Mouse (Mus musculus) embryonic facial prominence, embryonic 12.5 days (tissue): ENCODE measurements around the gene Amy1. TPM values are rescaled to one million over a fixed set of nuclear protein-coding genes. Genes with fewer than 3 reads are reported as not detected.
"Not testable (repeated sequence)": the region's sequence is repeated elsewhere in the genome, so short reads cannot be mapped to it uniquely, and the experiment has no call there.

ENCODE experiments used
- ATAC-seq: fragments of 200-750 bp; cut with Nextera tagmentation; 2 replicates; pipeline ENCODE4 v1.8.0; 2017; ENCODE audit not compliant: insufficient number of reproducible peaks, insufficient read depth, low FRiP score, low TSS enrichment
- H3K27ac ChIP-seq: fragments of 300-500 bp; sonication (generic); 2 replicates; pipeline ENCODE4 v1.5.1; 2016; ENCODE audit warnings: mild to moderate bottlenecking
- H3K27me3 ChIP-seq: fragments of 300-500 bp; sonication (generic); 2 replicates; pipeline ENCODE4 v1.6.1; 2016; ENCODE audit warnings: mild to moderate bottlenecking, moderate library complexity
- H3K36me3 ChIP-seq: fragments of 300-500 bp; sonication (generic); 2 replicates; pipeline ENCODE4 v1.6.1; 2016; ENCODE audit warnings: mild to moderate bottlenecking
- H3K4me1 ChIP-seq: fragments of 300-500 bp; sonication (generic); 2 replicates; pipeline ENCODE4 v1.6.1; 2016
- H3K4me2 ChIP-seq: fragments of 300-500 bp; sonication (generic); replicated peaks from 2 replicates; pipeline ENCODE4 v1.6.1; 2016; ENCODE audit warnings: mild to moderate bottlenecking, moderate library complexity
- H3K4me3 ChIP-seq: fragments of 300-500 bp; sonication (generic); 2 replicates; pipeline ENCODE4 v1.5.1; 2016; ENCODE audit warnings: mild to moderate bottlenecking
- H3K9ac ChIP-seq: fragments of 300-500 bp; sonication (generic); 2 replicates; pipeline ENCODE4 v1.6.1; 2016; ENCODE audit warnings: mild to moderate bottlenecking, moderate library complexity
- H3K9me3 ChIP-seq: fragments of 300-500 bp; sonication (generic); 2 replicates; pipeline ENCODE4 v1.6.1; 2016; ENCODE audit warnings: mild to moderate bottlenecking, moderate library complexity
- WGBS: fragments of 180-500 bp; shearing (Covaris S2); methylation state at CpG from one replicate; pipeline ENCODE4 v1.1.7; 2016; 5-methylcytosine and 5-hydroxymethylcytosine counted together
- polyA plus RNA-seq: library from polyadenylated mRNA; unstranded; fragments of >200 nt; fragmentation: Nextera tagmentation; extraction: Ambion mirVana; gene quantifications from 2 replicates; pipeline ENCODE4 v1.2.1, GENCODE M21; 2016

Amy1 gene
- 2.4 and 3.1 TPM in 2 replicates for polyA plus RNA-seq

DNA sequence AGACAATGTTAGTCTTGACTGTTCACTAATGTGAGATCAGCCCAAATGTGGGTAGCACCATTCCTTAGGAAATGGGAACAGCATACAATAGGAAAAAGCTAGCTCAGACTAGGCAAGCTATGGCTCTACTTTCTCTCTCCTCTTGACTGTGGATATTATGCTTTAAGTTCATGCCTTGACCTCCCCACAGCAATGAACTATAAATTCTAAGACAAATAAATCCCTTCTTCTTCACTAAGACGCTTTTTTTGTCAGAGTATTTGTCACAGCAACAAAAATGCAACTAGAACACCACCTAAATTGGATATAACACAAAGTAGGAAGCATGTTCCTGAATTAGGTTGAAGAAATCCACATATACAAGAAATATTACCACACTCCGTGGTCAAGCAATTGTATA, at the start of gene Amy1:
TSS of gene Amy1 (minus strand) at position 101 of the 400 bp plus-strand sequence.
- Histone ChIP-seq H3K4me1 (no peaks in the 10 kb centered on the region), H3K4me3 (no peak within 1 kb of the TSS), H3K9me3 (no peaks in the 10 kb centered on the region), H3K27me3 (no peaks in the 10 kb centered on the region), H3K4me2 (no peak within 1 kb of the TSS), H3K36me3 (peaks cover 8% of the 10 kb centered on the region), H3K27ac (no peak within 1 kb of the TSS), H3K9ac (no peak within 1 kb of the TSS)
- no peak for ATAC-seq
- 90% methylated on average over 2 of the region's 2 CpGs for WGBS

DNA sequence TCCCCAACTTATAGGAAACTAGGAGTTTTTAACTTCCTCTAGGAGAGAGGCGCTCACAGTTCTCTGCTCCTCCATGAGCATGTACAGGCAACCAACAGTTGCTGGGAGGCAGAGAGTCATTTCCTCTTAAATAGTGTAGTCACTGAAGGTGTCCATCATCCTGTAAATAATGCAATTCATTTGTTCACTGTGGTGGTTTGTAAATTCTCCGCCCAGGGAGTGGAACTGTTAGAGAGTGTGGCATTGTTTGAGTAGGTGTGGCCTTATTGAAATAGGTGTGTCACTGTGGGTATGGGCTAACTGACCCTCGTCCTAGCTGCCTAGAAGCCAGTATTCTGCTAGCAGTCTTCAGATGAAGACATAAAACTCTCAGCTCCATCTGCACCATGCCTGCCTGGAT, 47.8 kb upstream of the Amy1 start:
- Histone ChIP-seq H3K4me3 (no peak overlapping the region), H3K27me3 (no peaks in the 10 kb centered on the region), H3K4me1 (no peaks in the 10 kb centered on the region), H3K36me3 (no peaks in the 10 kb centered on the region), H3K27ac (no peak overlapping the region), H3K4me2 (no peak overlapping the region), H3K9me3 (no peaks in the 10 kb centered on the region), H3K9ac (no peak overlapping the region)
- 78% methylated on average over 3 of the region's 3 CpGs for WGBS
- ATAC-seq, result no peak

DNA sequence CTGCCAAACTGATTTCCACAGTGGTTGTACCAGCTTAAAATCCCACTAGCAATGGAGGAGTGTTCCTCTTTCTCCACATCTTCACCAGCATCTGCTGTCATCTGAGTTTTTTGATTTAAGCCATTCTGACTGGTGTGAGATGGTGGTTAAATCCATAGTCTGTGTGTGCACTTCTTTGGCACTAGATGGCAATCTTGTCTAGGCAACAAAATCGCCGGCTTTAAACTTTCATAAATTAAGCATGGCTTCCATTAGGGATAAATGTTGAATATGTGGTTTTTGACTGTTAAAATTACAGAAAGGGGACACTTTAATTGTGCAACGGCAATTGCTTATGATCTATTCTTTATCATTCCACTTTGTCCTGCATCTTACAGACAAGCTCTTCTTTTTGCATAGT, 44.9 kb upstream of the Amy1 start:
- H3K36me3 ChIP-seq, H3K9ac ChIP-seq, H3K4me2 ChIP-seq, H3K27me3 ChIP-seq, ATAC-seq, H3K4me3 ChIP-seq, H3K9me3 ChIP-seq, H3K4me1 ChIP-seq, H3K27ac ChIP-seq: not testable (repeated sequence)
- 27% methylated on average over 3 of the region's 3 CpGs for WGBS

DNA sequence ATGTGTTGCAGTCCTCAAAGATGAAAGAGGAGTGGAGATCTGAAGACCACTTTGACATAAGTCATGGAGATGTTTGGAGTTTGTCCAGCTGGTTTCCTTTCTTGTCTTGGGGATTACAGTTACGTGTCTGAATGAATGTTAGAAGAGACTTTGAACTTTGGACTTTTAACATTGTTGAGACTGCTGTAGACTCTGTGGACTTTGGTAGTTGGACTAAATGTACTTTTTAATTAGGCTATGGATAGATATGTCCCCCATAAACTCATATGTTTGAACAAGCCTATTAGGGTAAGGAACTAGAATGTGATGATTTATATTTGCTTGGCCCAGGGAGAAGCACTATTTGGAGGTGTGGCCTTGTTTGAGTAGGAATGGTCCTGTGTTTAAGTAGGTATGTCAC, 33.0 kb upstream of the Amy1 start:
- H3K4me3 ChIP-seq, result no peak overlapping the region
- no peak overlapping the region for H3K4me2 ChIP-seq
- no peaks in the 10 kb centered on the region for H3K27me3 ChIP-seq
- H3K36me3 ChIP-seq, result no peaks in the 10 kb centered on the region
- H3K27ac ChIP-seq, result no peak overlapping the region
- ATAC-seq, result no peak
- WGBS, result 82% methylated on average over 1 of the region's 1 CpGs
- no peaks in the 10 kb centered on the region for H3K4me1 ChIP-seq
- H3K9ac ChIP-seq, result no peak overlapping the region
- H3K9me3 ChIP-seq, result no peaks in the 10 kb centered on the region

DNA sequence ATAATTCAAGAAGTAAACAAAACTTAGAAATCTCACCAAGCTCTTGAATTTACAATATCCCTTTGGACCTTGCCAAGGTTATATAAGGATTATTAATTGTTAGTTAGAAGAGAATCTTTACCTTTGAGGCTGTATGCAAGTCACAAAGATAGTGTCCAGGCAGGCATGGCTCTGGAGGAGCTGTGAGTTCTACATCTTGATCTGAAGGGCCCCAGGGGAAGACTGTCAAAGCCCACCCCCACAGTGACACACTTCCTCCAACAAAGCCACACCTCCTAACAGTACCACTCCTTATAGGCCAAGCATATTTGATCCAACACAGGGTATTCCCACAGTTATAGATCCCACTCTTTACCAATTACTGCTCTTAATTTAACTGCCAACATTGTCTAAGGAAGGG, 27.7 kb upstream of the Amy1 start:
- no peak for ATAC-seq
- no peak overlapping the region for H3K27ac ChIP-seq
- H3K4me3 ChIP-seq, result no peak overlapping the region
- no peaks in the 10 kb centered on the region for H3K9me3 ChIP-seq
- no peak overlapping the region for H3K4me2 ChIP-seq
- no peak overlapping the region for H3K9ac ChIP-seq
- H3K4me1 ChIP-seq, result no peaks in the 10 kb centered on the region
- H3K36me3 ChIP-seq, result no peaks in the 10 kb centered on the region
- H3K27me3 ChIP-seq, result no peaks in the 10 kb centered on the region

DNA sequence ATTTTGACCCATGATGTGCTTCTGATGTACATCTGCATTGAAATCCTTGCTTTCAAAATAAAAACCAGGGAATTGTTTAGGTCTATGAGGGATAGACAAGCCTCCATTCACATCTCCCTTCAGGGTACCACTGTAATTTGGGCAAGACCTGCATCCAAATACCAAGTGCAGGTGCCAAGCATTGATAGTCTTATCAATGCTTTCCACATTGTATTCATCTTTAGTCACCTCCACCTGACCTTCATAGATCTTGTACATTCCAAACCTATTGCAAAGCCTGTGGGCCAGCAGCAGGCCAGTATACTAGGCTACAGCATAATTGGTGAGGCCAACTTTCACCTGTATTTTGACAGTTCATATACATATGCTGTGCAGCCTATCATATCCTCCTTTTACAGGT, 25.1 kb upstream of the Amy1 start:
- H3K4me3 ChIP-seq, result no peak overlapping the region
- no peak for ATAC-seq

DNA sequence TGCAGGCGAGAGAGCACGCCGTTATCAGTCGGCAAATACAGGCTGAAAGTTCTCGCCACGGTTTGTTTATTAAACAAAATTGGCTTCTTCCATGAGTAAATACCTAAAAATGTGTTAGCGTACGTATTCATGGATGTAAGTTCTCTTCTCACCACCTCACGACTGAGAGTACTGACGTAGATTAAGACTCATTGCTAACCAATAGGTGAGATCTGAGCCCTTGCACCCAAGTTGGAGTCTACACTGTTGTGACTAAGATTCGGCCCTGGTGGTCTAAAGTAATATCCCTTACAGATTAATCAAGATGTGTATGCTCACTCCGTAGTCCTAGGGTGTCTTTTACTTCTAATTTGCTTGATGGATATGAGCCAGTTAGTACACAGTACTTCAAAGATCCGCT, 24.1 kb upstream of the Amy1 start:
- Histone ChIP-seq H3K27me3 (no peaks in the 10 kb centered on the region), H3K9me3 (no peaks in the 10 kb centered on the region), H3K27ac (peak overlapping the region; percentile 99), H3K9ac (peak overlapping the region; percentile 77), H3K4me3 (peak overlapping the region; percentile 74), H3K4me1 (no peaks in the 10 kb centered on the region), H3K36me3 (peaks cover 2% of the 10 kb centered on the region; the same call in 1 of the 2 replicates), H3K4me2 (peak overlapping the region; percentile 60)
- ATAC-seq, result no peak
- WGBS, result 17% methylated on average over 13 of the region's 13 CpGs

More for the DNA sequence above, 25.1 kb upstream of the Amy1 start:
- Histone ChIP-seq H3K9ac (no peak overlapping the region), H3K4me2 (no peak overlapping the region), H3K4me1 (no peaks in the 10 kb centered on the region), H3K27me3 (no peaks in the 10 kb centered on the region), H3K36me3 (peaks cover 2% of the 10 kb centered on the region; the same call in 1 of the 2 replicates), H3K27ac (no peak overlapping the region), H3K9me3 (no peaks in the 10 kb centered on the region)

DNA sequence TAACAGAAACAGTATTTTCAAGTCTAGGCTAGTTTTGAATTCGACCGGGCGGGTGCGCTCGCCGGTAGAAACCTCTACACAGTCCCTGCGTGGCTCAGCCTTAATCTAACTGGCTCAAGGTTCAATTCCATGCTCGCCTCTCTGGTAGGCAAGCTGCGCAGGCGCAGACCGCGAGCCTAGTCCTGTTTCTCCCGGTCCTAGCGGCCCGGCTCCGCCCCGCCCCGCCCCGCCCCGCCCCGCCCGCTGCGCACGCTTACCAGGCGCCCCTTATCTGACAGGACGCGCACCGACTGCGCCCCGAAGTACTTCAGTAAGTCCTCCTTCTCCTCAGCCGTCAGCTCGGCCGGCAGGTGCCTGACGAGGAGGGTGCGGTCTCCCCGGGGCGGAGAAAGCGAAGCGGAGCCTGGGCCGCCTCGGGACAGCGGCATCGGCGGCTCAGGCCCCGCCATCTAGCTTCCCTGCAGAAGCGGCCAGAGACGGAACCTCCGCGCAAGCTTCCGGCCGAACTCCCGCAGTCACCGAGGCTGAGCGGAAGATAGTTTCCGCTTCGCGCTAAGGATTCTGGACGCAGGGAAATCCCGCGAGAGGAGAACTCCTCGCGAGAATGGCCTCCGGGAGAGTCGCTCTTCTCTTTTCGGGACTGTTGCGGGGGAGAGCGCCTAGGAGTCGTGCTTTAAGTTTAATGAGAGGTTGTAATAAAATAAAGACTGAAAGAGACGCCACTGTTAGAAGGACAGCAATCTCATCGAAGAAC, 23.3 kb upstream of the Amy1 start, which contains the start of gene Rnpc3:
TSS of gene Rnpc3 (minus strand) at position 544 of the 754 bp plus-strand sequence.
- Histone ChIP-seq H3K27ac (peak within 1 kb of the TSS; percentile 99), H3K4me2 (peak within 1 kb of the TSS; percentile 60), H3K9me3 (no peaks in the 10 kb centered on the region), H3K4me1 (no peaks in the 10 kb centered on the region), H3K9ac (peak within 1 kb of the TSS; percentile 77), H3K36me3 (peaks cover 2% of the 10 kb centered on the region; the same call in 1 of the 2 replicates), H3K27me3 (no peaks in the 10 kb centered on the region), H3K4me3 (peak within 1 kb of the TSS; percentile 74)
- peak; percentile 98 for ATAC-seq
- WGBS, result under 1% methylated on average over 68 of the region's 70 CpGs

DNA sequence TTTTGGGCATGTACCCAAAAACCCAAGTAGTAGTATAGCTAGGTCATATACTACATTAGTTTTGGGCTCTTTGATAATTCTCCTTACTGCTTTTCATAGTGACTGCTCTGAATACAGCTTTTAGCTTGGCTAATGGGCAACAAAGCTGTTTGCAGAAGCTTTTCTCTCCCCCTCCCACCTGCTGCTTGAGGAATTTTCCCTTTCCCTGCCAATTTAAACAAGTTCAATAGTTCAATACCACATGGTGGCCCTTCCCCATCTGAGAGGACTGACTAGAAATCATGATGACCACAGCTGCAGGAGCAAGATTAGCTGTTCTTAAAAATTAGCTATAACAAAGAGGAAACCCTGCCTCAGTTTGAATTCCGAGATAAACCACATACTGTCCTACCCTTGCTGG, 15.7 kb downstream of the Amy1 start:
- no peak for ATAC-seq
- WGBS, result 69% methylated on average over 1 of the region's 1 CpGs

DNA sequence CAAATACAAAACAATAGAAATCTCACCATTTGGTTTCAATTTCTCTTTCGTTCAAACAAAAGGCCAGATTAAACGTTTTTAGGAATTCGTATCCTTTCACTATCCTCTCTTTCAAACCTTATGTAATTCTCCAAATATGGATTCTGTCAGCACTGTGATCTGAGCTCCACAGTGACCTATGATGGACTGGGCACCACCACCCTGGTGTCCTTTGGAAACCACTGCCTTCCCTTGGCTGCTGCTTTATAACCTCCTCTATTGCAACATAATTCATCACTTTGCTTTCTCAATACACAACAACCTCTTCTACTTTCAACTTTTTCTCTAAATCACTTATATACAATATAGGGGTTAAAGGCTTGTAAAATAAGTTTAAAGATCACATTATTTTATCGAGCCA, 31.9 kb downstream of the Amy1 start:
- no peak overlapping the region for H3K27ac ChIP-seq
- no peaks in the 10 kb centered on the region for H3K4me1 ChIP-seq
- no peaks in the 10 kb centered on the region for H3K36me3 ChIP-seq
- no peak overlapping the region for H3K4me2 ChIP-seq
- no peak overlapping the region for H3K9ac ChIP-seq
- H3K4me3 ChIP-seq, result no peak overlapping the region
- no peak for ATAC-seq
- no peaks in the 10 kb centered on the region for H3K27me3 ChIP-seq
- H3K9me3 ChIP-seq, result no peaks in the 10 kb centered on the region
- 78% methylated on average over 4 of the region's 4 CpGs for WGBS

More for the DNA sequence above, 15.7 kb downstream of the Amy1 start:
- H3K9ac ChIP-seq, result no peak overlapping the region
- no peak overlapping the region for H3K4me2 ChIP-seq
- H3K9me3 ChIP-seq, result no peaks in the 10 kb centered on the region
- H3K27ac ChIP-seq, result no peak overlapping the region
- H3K4me1 ChIP-seq, result no peaks in the 10 kb centered on the region
- no peak overlapping the region for H3K4me3 ChIP-seq
- no peaks in the 10 kb centered on the region for H3K36me3 ChIP-seq
- H3K27me3 ChIP-seq, result no peaks in the 10 kb centered on the region

DNA sequence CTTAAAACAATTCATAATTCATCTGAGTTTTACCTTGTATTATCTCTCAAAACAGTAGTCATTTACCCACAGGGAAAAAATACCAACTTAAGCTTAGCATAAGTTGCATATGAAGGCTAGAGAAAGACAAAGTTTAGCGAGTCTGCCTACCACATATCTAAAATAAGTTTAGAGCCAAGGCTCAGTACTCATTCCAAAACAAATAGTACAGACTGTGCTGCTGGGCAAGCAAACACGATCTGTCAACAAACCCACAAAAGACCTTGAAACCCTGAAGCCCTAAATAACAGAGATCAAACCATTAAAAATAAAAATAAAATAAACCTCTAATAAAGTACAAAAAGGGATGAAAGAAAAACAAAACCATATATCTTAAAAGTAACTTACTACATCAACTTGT, 32.4 kb downstream of the Amy1 start:
- Histone ChIP-seq H3K27ac (no peak overlapping the region), H3K36me3 (no peaks in the 10 kb centered on the region), H3K9me3 (no peaks in the 10 kb centered on the region), H3K4me2 (no peak overlapping the region), H3K9ac (no peak overlapping the region), H3K4me1 (no peaks in the 10 kb centered on the region), H3K4me3 (no peak overlapping the region), H3K27me3 (no peaks in the 10 kb centered on the region)
- ATAC-seq, result no peak
- WGBS, result 81% methylated on average over 2 of the region's 2 CpGs

DNA sequence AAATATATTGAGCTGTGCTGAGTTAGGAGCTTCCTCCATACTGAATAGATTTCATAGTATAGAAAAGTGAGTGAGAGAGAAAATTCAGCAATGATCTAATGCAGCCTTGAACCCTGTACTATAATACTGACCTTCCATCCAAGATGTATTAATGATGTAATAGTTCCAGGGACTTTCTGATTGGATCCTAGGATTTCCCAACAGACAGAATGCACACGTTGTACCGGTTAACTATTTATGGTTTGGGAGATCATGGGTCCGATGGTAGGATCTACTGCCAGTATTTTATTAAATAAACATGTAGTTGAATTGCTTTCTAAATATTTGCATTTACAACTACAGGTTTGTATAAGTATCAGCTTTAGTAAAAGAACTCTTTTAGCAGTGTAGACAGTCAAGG, 34.3 kb downstream of the Amy1 start:
- Histone ChIP-seq H3K27ac (no peak overlapping the region), H3K4me1 (no peaks in the 10 kb centered on the region), H3K27me3 (no peaks in the 10 kb centered on the region), H3K36me3 (no peaks in the 10 kb centered on the region), H3K9ac (no peak overlapping the region), H3K4me2 (no peak overlapping the region), H3K9me3 (peaks cover 4% of the 10 kb centered on the region; the same call in 1 of the 2 replicates), H3K4me3 (no peak overlapping the region)
- 77% methylated on average over 3 of the region's 3 CpGs for WGBS
- ATAC-seq, result no peak
